Mouse (Mus musculus) cerebellum, adult 2 months (tissue): ENCODE measurements around the gene Ankrd9.

Source experiments
- CTCF ChIP-seq: fragments of 200-500 bp; IDR thresholded peaks from 2 replicates; pipeline ENCODE4 v1.5.1; 2011; ENCODE audit warnings: low read depth, mild to moderate bottlenecking, control low read depth, low read length, moderate library complexity, borderline replicate concordance; ENCODE audit not compliant: insufficient read depth
- POLR2A ChIP-seq: fragments of 200-500 bp; IDR thresholded peaks from 2 replicates; pipeline ENCODE4 v1.6.1; 2011; ENCODE audit warnings: low read length, control low read depth, borderline replicate concordance; ENCODE audit not compliant: insufficient read depth

GRCm38 (mm10) chr12:111021138-111021537 is 42.3 kb upstream of the Ankrd9 start:
- no peak for TF ChIP-seq CTCF
- no peak for TF ChIP-seq POLR2A
